Mouse (Mus musculus) lung, embryonic 16.5 days (tissue): ENCODE measurements at regions not wholly inside any gene's neighbourhood (a gene's known extent, or its start where the extent isn't known, plus 50 kb on each side); places are given as distances from the start of the nearest gene placed in this dataset.

Experiments
- ATAC-seq: fragments of 200-750 bp; cut with Nextera tagmentation; 2 replicates; pipeline ENCODE4 v1.8.0; 2017; ENCODE audit warnings: low read depth, mild to moderate bottlenecking, moderate library complexity
- H3K27ac ChIP-seq: fragments of 300-500 bp; sonication (generic); 2 replicates; pipeline ENCODE4 v1.5.1; 2014; ENCODE audit warnings: mild to moderate bottlenecking, control low read depth, low read length
- H3K27me3 ChIP-seq: fragments of 300-500 bp; sonication (generic); 2 replicates; pipeline ENCODE4 v1.6.1; 2014; ENCODE audit warnings: low read depth, low read length, mixed read lengths; ENCODE audit not compliant: control insufficient read depth, insufficient read depth
- H3K36me3 ChIP-seq: fragments of 300-500 bp; sonication (generic); 2 replicates; pipeline ENCODE4 v1.6.1; 2014; ENCODE audit warnings: low read length; ENCODE audit not compliant: control insufficient read depth, insufficient read depth
- H3K4me1 ChIP-seq: fragments of 300-500 bp; sonication (generic); replicated peaks from 2 replicates; pipeline ENCODE4 v1.6.1; 2014; ENCODE audit warnings: low read length, mixed read lengths; ENCODE audit not compliant: control insufficient read depth, insufficient read depth
- H3K4me2 ChIP-seq: fragments of 300-500 bp; sonication (generic); 2 replicates; pipeline ENCODE4 v1.6.1; 2014; ENCODE audit warnings: low read depth, low read length, control low read depth
- H3K4me3 ChIP-seq: fragments of 300-500 bp; sonication (generic); 2 replicates; pipeline ENCODE4 v1.5.1; 2014; ENCODE audit warnings: mild to moderate bottlenecking, low read length, control low read depth
- H3K9ac ChIP-seq: fragments of 300-500 bp; sonication (generic); 2 replicates; pipeline ENCODE4 v1.6.1; 2014; ENCODE audit warnings: low read length, control low read depth
- H3K9me3 ChIP-seq: fragments of 300-500 bp; sonication (generic); 2 replicates; pipeline ENCODE4 v1.6.1; 2016; ENCODE audit warnings: low read length; ENCODE audit not compliant: control insufficient read depth
- WGBS: fragments of 180-500 bp; shearing (Covaris S2); extraction: QIAGEN DNeasy Blood & Tissue Kit; methylation state at CpG from one replicate; pipeline ENCODE4 v1.1.7; 2014; 5-methylcytosine and 5-hydroxymethylcytosine counted together

GRCm38 (mm10) chr16:85290986-85291952 is 117.7 kb upstream of the App start:
- Histone ChIP-seq H3K36me3 (no peaks in the 10 kb centered on the region), H3K9ac (no peak overlapping the region), H3K27me3 (no peaks in the 10 kb centered on the region), H3K4me2 (no peak overlapping the region), H3K4me3 (no peak overlapping the region), H3K4me1 (no peaks in the 10 kb centered on the region), H3K9me3 (no peaks in the 10 kb centered on the region), H3K27ac (no peak overlapping the region)
- ATAC-seq: no peak
- WGBS: 83% methylated on average over 9 of the region's 9 CpGs

- Histone ChIP-seq H3K4me3 (no peak overlapping the region), H3K27ac (no peak overlapping the region), H3K4me1 (no peaks in the 10 kb centered on the region), H3K36me3 (no peaks in the 10 kb centered on the region), H3K4me2 (no peak overlapping the region), H3K9me3 (no peaks in the 10 kb centered on the region), H3K27me3 (no peaks in the 10 kb centered on the region), H3K9ac (no peak overlapping the region)
- WGBS: 64% methylated on average over 1 of the region's 1 CpGs
- ATAC-seq: no peak
Measured at GRCm38 (mm10) chr16:85277862-85278261, 104.3 kb upstream of the App start.

DNA sequence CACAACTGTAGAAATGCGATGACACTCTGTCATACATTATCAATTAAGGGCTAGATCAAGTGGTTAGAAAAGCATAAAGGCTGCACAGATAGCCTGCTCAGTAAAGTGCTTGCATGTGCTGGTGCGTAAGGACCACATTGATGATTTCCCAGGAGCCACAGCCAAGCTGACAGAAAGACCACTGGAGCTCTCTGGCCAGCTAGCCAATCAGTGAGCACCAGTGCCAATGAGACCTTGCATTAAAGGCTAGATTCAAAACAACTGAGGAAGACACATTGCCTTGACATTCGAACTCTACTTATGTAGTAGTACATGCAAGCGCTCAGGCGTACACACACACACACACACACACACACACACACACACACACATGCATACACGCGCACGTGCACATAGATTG is 96.1 kb upstream of the App start:
- no peak overlapping the region for H3K4me2 ChIP-seq
- H3K9ac ChIP-seq: no peak overlapping the region
- ATAC-seq: no peak
- no peaks in the 10 kb centered on the region for H3K36me3 ChIP-seq
- H3K27ac ChIP-seq: no peak overlapping the region
- no peaks in the 10 kb centered on the region for H3K9me3 ChIP-seq
- no peaks in the 10 kb centered on the region for H3K27me3 ChIP-seq
- H3K4me3 ChIP-seq: no peak overlapping the region
- 74% methylated on average over 8 of the region's 8 CpGs for WGBS
- H3K4me1 ChIP-seq: no peaks in the 10 kb centered on the region

- H3K27me3 ChIP-seq: no peaks in the 10 kb centered on the region
- ATAC-seq: no peak
- H3K9ac ChIP-seq: no peak overlapping the region
- no peaks in the 10 kb centered on the region for H3K4me1 ChIP-seq
- no peaks in the 10 kb centered on the region for H3K36me3 ChIP-seq
- 69% methylated on average over 4 of the region's 4 CpGs for WGBS
- H3K4me2 ChIP-seq: no peak overlapping the region
- no peaks in the 10 kb centered on the region for H3K9me3 ChIP-seq
- H3K27ac ChIP-seq: no peak overlapping the region
- no peak overlapping the region for H3K4me3 ChIP-seq
Measured at GRCm38 (mm10) chr16:85259838-85260237, 86.3 kb upstream of the App start.

DNA sequence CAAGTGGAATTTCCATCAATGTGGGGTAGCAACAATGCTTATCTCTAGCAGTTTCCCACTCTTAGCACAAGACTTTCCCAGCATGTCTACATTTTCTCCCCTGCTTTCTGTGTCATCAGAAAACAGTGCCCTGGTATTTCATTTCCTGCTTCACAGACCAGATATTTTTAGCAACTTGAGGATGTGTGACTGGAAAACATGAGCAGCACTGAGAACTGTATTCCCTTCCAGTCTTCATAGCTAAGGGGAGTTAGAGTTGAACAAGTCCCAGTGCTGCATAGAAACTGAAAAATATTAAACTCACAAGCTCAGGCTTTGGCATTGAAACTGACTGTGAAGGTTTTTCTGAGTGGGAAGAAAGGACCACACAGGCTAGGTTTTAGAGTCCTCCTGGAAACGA is 73.7 kb upstream of the App start:
- no peak for ATAC-seq
- no peak overlapping the region for H3K27ac ChIP-seq
- 45% methylated on average over 1 of the region's 1 CpGs for WGBS

DNA sequence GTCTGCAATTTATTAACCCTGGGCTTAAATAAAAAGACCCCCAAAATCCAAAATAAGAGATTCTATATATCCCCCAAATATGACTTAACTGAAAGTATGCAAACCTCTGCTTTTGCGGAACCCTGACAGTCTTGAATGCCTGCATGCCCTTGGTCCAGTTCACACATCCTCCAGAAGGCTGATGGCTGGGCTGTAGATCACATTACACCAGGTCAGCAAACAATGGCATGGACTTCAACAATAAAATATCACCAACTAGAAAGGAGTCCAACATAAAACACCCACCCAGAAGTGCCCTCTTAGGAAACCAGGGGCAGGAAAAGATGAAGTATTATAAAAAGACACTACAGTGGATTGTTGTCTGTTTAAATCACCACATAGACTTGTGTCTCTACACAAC is 59.5 kb upstream of the App start:
- Histone ChIP-seq H3K4me2 (no peak overlapping the region), H3K27me3 (no peaks in the 10 kb centered on the region), H3K9ac (no peak overlapping the region), H3K9me3 (no peaks in the 10 kb centered on the region), H3K27ac (no peak overlapping the region), H3K36me3 (no peaks in the 10 kb centered on the region), H3K4me3 (no peak overlapping the region), H3K4me1 (no peaks in the 10 kb centered on the region)
- WGBS: 83% methylated on average over 1 of the region's 1 CpGs
- ATAC-seq: no peak

More for the DNA sequence above, 73.7 kb upstream of the App start:
- H3K4me2 ChIP-seq: no peak overlapping the region
- H3K36me3 ChIP-seq: no peaks in the 10 kb centered on the region
- no peaks in the 10 kb centered on the region for H3K4me1 ChIP-seq
- H3K9me3 ChIP-seq: no peaks in the 10 kb centered on the region
- H3K4me3 ChIP-seq: no peak overlapping the region
- H3K27me3 ChIP-seq: no peaks in the 10 kb centered on the region
- H3K9ac ChIP-seq: no peak overlapping the region

DNA sequence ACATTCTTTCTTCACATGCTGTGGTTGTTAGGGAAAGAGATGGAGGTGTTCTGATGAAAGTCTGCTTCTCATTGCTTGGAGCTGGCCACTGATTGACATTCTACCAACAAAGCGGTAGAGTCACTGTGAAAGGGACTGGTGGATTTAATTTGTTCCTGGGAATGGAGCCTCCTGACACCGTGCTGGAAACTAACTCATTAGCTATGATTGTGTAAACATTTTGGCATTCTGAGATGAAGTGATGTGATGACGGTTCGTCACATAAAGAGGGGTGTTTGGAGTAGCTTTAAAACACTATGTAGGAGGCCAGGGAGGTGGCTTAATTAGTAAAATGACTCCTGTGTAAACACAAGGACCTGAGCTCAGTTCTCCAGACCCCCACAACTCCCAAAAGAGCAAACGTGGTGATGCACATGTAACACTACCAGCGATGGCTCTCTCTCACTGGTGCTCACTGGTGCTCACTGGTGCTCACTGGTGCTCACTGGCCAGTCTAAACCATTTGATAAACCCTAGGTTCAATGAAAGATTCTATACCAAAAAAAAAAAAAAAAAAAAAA is 58.4 kb upstream of the App start:
- ATAC-seq: no peak
- Histone ChIP-seq H3K27me3 (no peaks in the 10 kb centered on the region), H3K27ac (no peak overlapping the region), H3K36me3 (no peaks in the 10 kb centered on the region), H3K9ac (no peak overlapping the region), H3K4me1 (no peaks in the 10 kb centered on the region), H3K4me2 (no peak overlapping the region), H3K9me3 (no peaks in the 10 kb centered on the region), H3K4me3 (no peak overlapping the region)
- 29% methylated on average over 6 of the region's 6 CpGs for WGBS

GRCm38 (mm10) chr16:85231330-85231729 is 57.8 kb upstream of the App start:
- Histone ChIP-seq H3K36me3 (no peaks in the 10 kb centered on the region), H3K4me1 (no peaks in the 10 kb centered on the region), H3K4me2 (no peak overlapping the region), H3K9ac (no peak overlapping the region), H3K9me3 (no peaks in the 10 kb centered on the region), H3K27me3 (no peaks in the 10 kb centered on the region), H3K4me3 (no peak overlapping the region), H3K27ac (no peak overlapping the region)
- ATAC-seq: no peak
- 28% methylated on average over 2 of the region's 2 CpGs for WGBS

GRCm38 (mm10) chr16:85224325-85224724 is 50.8 kb upstream of the App start:
- Histone ChIP-seq H3K9me3 (no peaks in the 10 kb centered on the region), H3K9ac (no peak overlapping the region)
- 54% methylated on average over 2 of the region's 2 CpGs for WGBS

More at GRCm38 (mm10) chr16:85224325-85224724, 50.8 kb upstream of the App start:
- ATAC-seq: no peak
- H3K27ac ChIP-seq: no peak overlapping the region
- no peak overlapping the region for H3K4me3 ChIP-seq
- H3K4me1 ChIP-seq: no peaks in the 10 kb centered on the region
- no peaks in the 10 kb centered on the region for H3K27me3 ChIP-seq
- no peak overlapping the region for H3K4me2 ChIP-seq
- H3K36me3 ChIP-seq: no peaks in the 10 kb centered on the region
